Mouse (Mus musculus): ENCODE measurements around the gene Eps15l1.

Eps15l1 gene

GRCm38 (mm10) chr8:72352951-72353699 lies 68.1 kb downstream of the Eps15l1 start:
- ATAC-seq (ENCODE audit: insufficient number of reproducible peaks, low FRiP score, low TSS enrichment) = no peak

DNA sequence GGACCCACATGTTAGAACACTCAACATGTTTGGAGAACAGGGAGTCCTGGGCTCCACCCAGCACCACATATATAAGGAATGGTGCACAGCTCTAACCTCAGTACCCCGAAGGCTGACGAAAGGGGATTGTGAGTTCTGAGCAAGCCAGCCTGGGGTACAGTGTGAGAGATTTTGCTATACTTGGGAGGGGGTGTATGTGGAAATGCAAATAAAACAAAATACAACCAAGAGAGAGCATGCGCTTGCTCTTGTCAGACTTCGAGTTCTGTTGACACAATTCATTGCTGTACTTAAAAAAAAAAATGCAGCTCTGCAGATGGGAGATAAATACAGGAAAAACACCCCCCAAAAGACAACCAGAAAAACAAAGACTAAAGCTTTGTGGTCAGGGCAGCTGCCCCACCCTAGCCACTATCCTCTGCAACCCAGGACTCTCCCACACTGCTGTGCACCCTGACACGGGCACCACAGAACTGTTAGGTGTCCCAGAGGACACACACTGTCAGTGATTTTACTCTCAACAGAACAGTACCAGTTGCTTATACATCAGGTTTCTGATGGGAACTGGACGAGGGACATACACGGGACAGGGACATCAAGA lies 69.8 kb downstream of the Eps15l1 start:
- no peak for ATAC-seq (ENCODE audit: insufficient number of reproducible peaks, low FRiP score, low TSS enrichment)

- no peak for ATAC-seq (ENCODE audit: insufficient number of reproducible peaks, low FRiP score, low TSS enrichment)
Observed at GRCm38 (mm10) chr8:72350727-72351126, 70.5 kb downstream of the Eps15l1 start.

GRCm38 (mm10) chr8:72349838-72350237 lies 71.4 kb downstream of the Eps15l1 start:
- no peak for ATAC-seq (ENCODE audit: insufficient number of reproducible peaks, low FRiP score, low TSS enrichment)

DNA sequence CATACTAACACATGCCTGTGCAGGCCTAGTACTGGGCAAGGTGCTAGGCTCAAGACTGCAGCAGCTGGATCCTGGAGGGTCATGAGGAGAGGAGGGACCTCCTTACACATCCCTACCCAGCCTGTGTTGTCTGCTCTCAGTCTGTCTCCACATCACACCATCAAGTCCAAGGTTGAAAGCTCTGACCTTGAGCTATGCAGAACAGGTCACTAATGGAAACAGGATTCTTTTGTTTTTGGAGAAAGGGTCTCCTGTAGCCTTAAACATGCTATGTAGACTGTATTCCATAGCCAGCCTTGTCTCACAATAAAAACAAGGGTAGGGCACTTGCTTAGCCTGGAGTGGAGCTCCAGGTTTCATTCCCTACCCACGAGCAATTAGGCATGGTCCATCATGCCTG lies 72.3 kb downstream of the Eps15l1 start:
- ATAC-seq (ENCODE audit: insufficient number of reproducible peaks, low FRiP score, low TSS enrichment) = no peak

- ATAC-seq (ENCODE audit: insufficient number of reproducible peaks, low FRiP score, low TSS enrichment) = no peak
Observed at GRCm38 (mm10) chr8:72348114-72348513, 73.1 kb downstream of the Eps15l1 start.

GRCm38 (mm10) chr8:72347553-72347952 lies 73.7 kb downstream of the Eps15l1 start:
- no peak for ATAC-seq (ENCODE audit: insufficient number of reproducible peaks, low FRiP score, low TSS enrichment)

GRCm38 (mm10) chr8:72343725-72344124 lies 77.5 kb downstream of the Eps15l1 start:
- no peak for ATAC-seq (ENCODE audit: insufficient number of reproducible peaks, low FRiP score, low TSS enrichment)

- no peak for ATAC-seq (ENCODE audit: insufficient number of reproducible peaks, low FRiP score, low TSS enrichment)
Observed at GRCm38 (mm10) chr8:72342556-72343300, 78.5 kb downstream of the Eps15l1 start.

DNA sequence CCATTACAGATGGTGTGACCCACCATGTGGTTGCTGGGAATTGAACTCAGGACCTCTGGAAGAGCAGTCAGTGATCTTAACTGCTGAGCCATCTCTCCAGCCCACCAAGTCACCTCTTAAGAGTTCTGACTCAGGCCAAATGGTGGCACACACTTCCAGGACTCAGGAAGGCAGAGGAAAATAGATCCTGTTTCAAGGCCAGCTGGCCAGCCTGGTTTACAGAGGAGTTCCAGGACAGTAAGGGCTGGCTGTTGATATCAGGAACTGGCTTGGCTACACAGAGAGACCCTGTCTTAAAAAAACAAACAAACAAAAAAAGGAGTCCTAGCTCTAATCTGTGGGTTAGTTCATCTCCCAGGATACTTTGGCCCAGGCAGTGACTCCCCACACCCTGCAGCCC lies 84.2 kb downstream of the Eps15l1 start:
- ATAC-seq (ENCODE audit: insufficient number of reproducible peaks, low FRiP score, low TSS enrichment) = no peak

- ATAC-seq (ENCODE audit: insufficient number of reproducible peaks, low FRiP score, low TSS enrichment) = no peak
Observed at GRCm38 (mm10) chr8:72336273-72336672, 85.0 kb downstream of the Eps15l1 start.

DNA sequence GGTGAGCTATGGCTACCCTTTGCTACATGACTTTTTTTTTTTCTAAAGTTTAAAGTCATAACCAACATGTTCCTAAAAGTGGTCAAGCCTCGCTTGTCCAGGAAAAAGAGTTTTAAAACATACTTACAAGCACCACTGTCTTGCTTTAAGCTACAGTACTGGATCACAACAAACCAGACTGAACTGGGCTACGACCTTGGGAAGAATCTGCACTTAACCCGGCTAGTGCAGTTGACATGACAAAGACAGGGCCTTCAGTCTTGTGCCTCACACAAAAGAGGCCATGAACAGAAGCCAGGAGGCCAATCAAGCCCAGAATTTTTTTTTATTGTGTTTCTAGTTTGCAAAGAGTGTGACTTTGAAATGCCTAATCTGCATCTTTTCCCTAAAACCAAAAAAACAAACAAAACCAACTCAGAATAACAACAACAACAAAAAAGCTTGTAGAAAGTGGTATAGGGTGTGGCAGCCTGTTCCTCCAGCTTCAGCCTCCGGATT lies 87.1 kb downstream of the Eps15l1 start:
- ATAC-seq (ENCODE audit: insufficient number of reproducible peaks, low FRiP score, low TSS enrichment) = no peak

DNA sequence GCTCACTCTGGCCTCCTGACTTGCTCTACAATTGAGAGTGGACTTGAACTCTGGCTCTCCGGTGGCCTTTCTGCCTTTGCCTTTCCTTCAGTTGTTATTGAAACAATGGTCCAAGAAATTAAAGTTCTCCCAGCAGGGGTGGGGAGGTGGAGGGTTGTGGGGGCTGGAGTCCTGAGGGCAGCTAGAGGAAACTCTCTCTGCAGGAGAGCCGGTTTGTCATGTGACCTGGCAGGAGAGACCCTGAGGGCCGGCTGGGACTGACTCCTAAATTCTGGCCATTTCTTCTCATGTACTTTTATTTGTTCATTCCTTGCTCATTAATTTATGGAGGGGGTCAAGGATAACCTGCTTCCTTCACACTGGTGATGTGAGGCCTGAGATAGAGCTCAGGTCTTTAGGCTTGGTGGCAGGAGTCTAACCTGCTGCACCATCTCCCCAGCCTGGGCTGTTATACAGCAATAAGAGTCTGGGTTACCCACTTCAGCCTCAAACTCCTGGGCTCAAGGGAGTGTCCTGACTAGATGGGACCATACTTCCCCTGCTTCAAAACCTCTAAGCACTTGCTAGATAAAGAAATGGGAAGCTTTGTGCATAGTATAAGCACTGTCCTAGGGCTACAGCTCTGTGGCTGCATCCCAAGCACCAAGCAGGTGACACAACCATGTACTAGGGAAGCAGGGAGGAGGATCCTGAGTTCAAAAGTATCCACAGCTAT lies 87.7 kb downstream of the Eps15l1 start:
- no peak; the same call in 1 of the 2 replicates for ATAC-seq (ENCODE audit: insufficient number of reproducible peaks, low FRiP score, low TSS enrichment)

DNA sequence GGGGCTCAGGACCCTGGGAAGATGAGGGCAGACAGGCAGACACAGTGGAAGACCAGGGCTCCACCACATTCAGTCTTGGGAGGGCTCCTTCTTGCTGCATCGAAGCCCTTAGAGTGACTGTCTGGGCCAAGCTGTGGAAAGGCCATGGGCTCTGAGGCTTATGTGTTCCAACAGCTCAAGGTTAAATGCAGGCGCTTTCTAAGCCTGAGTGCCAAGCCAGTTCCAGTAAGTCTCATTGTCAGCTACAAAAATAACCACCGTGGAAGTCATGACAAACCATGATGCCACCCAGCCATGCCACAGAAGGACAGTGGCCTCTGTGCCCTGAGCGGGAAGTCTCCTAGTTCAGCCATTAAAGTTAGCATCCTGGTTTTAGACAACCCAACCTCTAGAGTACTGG lies 89.6 kb downstream of the Eps15l1 start:
- no peak for ATAC-seq (ENCODE audit: insufficient number of reproducible peaks, low FRiP score, low TSS enrichment)

DNA sequence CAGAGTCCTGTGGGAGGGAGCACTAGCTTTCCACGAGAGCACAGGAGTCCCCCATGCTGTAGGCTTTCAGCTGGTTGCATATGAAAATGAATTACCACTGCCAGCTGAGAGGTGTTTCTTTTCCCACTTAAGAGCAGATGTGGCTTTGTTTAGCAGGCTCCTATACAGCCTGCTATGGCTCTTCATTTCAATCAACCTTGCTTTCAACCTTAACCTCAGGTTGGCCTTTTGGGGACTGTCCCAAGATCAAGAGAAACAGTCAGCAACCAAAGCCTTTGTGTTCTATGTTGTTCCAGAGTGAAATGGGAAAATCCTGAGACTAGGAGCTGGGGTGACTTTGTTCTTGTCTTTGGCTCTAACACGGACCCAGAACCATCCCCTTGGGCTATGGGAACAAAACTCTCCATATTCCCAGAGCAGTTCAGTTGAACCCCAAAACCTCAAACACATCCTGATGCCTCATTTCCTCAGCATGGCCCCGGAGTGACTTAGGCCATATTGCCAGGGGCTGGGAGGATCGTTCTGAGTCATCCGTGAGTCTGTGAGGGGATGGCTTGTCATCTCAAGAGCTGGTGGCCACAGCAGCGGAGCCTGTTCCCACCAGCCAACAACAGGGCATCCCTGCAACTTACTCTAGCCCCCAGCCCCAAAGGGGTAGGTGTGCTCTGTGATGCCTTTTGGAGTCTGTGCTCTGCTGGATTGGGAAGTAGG lies 90.3 kb downstream of the Eps15l1 start:
- no peak for ATAC-seq (ENCODE audit: insufficient number of reproducible peaks, low FRiP score, low TSS enrichment)

- ATAC-seq (ENCODE audit: insufficient number of reproducible peaks, low FRiP score, low TSS enrichment) = no peak
Observed at GRCm38 (mm10) chr8:72329116-72329515, 92.1 kb downstream of the Eps15l1 start.

- no peak for ATAC-seq (ENCODE audit: insufficient number of reproducible peaks, low FRiP score, low TSS enrichment)
Observed at GRCm38 (mm10) chr8:72324708-72325107, 96.6 kb downstream of the Eps15l1 start.

DNA sequence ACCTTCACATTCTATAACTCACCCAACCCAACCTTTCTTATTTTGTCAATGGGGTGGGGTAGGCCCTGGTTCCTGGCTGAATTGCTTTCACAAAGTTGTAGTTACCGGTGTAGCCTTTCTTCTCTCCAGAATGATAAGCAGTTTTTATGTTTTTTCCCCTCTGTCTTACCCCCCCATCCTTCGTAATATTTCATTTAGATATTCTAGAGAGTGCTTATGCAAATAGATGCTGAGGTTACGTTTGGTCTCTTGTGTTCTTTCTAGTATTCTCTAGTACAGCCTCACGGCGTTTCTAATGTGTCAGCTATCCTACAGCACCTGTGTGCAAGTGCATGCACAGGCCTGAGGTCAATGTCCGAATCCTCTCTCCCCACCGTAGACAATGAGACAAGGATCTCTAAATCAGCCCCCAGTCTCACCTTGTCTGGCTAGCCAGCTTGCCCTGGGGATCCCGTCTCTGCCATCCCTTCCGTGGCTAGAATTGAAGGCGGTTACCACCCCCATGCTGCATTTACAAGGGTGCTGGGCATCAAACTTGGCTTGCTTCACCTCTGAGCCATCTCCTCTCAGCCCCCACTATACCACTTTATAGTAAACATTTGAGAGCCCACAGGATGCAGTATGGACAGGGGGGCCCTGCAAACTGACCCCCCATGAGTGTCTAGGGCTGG lies 97.1 kb downstream of the Eps15l1 start:
- no peak for ATAC-seq (ENCODE audit: insufficient number of reproducible peaks, low FRiP score, low TSS enrichment)

GRCm38 (mm10) chr8:72323131-72323725 lies 98.0 kb downstream of the Eps15l1 start:
- ATAC-seq (ENCODE audit: insufficient number of reproducible peaks, low FRiP score, low TSS enrichment) = no peak
